Mouse (Mus musculus): ENCODE data around the gene Akap2.

The Akap2 gene

DNA sequence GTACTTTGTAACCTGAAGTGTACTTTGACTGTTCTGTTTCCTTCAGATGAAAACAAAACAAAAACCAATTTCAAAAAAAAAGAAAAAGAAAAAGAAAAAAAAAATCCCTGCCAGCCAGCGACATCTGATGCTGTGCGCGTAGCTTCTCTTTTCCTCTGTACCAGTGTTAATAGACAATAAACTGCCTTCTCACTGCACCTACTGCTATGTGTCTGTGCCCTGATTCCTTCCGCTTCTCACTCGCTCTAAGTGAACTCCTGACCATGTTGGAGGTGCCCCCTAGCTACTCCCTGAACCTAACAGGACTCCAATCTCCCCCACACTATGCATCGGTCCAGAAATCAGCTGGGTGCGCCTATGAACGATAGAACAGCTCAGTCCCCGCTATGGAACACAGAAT is at the start of gene Akap2:
Gene Akap2 (plus strand): TSS at position 304 of the 400 bp plus-strand sequence.
- DNase-seq (ENCODE audit: low read depth, low spot score) = no peak

DNA sequence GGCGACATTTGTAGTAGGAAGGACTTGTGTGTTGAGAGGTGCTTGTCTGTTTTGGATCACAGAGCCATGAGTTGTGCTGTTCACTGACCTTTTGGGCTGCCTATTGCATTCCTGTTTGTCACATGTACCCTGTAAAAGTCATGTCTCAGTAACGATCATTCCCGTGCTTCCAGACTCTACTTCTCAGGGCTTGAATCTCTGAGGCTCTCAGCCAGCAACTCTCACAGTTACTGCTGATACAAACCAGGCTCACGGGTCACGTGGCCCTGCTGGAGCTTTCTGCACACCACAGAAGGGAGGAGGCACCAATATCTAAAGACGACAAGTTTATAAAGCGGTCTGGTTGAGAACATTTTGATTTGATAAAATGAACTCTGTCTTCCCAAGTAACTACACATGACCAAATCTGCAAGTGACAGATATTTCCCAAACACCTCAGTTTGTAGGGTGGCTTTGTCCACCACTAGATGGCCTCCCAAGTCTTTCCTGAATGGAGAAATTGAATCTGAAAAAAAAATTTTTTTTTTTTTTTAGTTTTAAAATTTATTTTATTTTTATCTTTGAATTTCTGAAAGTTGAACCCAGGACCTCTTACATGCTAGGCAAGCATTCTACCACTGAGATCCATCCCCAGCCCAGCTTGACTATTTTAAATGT is 46.5 kb upstream of the Akap2 start:
- DNase-seq (ENCODE audit: low read depth, low spot score) = no peak

DNA sequence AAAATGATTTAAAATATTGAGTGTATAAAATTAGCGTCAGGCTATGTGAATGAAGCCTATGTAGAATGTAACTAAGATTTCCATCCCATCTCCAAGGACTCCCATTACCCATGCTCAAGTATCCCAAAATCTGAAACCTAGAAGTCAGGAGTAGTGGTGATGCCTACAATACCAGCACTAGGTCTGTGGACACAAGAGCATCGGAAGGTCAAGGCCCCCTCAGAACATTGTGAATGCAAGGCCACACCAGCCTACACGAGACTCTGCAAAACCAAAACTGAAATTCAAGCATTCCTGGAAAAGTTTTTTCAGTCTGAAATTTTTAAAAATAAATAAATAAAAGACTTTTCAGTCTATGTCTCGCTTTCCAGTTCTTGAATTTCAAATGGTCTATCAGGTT is 44.9 kb upstream of the Akap2 start:
- no peak for DNase-seq (ENCODE audit: low read depth, low spot score)

DNA sequence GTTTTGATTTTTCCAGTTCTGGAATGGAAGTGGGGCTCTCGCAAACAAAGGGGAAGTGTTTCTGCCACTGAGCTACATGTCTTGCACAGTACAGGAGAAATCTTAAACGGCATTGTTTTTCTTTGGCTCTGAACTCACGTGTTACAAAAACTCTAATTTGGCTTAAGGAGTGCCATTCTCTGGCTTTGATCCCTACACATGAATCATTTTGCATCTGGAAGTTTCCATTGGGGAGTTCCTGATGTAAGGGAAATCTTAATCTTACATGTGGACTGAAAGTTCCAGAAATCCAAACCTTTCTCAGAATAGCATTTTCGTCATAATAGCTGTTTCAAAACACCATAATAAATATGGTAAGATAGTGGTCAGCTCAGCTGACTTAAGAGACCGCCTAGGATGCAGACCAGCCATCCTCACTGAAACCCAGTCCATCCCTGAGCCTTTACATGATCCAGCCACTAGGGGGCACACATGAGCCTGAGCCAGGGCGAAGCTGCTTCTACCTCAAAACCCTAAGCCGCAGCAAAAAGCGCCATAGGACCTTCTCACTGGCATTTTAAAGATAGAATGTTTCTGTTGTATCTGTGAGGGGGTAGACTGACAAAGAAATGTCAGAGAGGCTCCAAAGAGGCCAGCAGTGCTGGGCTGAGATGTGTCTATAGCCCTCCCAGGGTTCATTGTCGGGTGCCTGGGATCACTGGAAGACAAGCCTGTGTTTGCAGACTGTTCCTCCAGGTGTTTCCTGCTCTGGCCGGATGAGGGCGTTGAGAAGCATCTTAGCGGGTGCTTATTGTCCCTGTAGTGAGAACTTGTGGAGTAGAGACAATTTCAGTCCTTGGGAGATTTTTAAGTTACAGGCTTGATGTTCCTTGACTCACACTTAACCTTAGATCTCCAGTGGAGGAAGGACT is 44.2 kb upstream of the Akap2 start:
- peak; percentile 40 for DNase-seq (ENCODE audit: low read depth, low spot score)

DNA sequence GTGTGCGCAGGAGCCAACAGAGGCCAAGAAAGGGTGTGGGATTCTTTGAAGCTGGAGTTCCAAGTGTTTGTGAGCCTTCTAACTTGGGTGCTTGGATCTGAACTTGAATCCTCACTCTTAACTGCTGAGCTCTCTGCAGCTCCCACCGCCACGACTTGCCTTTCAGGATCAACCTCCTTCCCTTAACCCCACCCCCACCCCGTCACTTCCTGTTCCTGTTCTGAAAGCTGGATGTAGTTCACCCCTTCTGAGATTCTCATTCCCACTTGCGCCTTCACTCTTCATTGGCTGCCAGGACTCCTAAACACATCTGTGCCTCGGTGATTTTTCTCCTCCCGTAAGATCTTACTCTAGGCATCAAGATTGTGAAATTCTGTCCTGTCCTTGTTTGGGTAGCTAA is 43.1 kb upstream of the Akap2 start:
- no peak for DNase-seq (ENCODE audit: low read depth, low spot score)

DNA sequence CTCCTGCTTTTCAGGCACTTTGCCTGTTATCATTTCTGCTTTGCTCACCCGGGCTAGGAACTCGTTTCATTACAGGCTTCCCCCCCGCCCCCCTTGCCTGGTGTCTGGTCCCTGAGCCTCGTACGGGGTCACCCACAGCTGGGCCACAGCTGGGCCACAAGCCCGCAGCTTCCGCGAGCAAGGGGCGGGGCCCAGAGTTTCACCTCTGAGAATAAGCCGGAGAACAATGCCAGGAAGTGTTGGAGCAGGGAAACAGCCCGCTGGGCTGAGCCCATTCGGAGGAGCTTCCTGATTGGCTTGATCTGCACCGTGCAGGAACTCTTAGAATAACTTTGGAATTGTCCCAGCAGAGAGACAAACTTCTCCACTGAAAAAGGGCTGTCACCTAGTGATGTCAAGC is 42.1 kb upstream of the Akap2 start:
- DNase-seq (ENCODE audit: low read depth, low spot score) = no peak

DNA sequence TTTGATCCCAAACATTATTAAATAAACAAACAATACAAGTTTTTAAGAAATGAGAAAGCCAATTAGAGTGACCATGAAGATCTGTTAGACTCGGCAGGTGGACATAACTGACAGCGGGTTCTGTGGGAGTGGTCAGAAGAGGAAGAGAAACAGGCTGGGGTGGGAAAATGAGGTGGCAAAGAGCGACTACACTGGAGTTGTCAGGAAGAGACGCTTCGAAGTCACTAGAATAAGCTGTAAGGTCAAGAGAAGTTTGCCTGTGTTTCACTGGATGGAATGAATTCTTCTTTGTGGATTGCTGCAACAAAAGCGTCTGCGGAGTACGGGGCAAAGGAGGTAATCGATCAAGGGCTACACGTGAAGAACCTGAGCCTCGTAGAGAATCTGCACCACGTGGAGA is 39.5 kb upstream of the Akap2 start:
- no peak for DNase-seq (ENCODE audit: low read depth, low spot score)

DNA sequence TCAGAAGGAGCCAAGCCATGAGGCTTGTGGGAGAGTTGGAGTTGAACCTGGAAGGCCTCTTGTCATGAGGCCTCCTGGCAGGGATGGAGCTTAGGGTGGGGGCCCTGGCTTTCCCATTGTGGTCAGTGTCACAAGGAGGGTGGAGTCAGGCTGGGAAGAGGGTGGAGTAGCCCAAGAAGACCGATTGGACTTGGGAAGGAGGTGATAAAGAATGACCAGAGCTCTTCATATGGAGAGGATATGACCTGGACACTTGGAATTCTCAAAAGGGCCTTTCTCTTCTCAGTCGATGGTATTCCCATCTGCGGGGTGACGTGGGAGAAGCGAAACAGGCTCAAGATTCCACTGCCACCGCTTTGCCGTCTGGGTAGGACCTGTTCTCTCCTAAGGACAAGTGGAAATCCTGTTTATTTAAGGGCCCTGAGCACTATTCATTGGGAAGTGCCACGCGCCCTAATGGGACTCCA is 38.4 kb upstream of the Akap2 start:
- DNase-seq (ENCODE audit: low read depth, low spot score) = no peak

DNA sequence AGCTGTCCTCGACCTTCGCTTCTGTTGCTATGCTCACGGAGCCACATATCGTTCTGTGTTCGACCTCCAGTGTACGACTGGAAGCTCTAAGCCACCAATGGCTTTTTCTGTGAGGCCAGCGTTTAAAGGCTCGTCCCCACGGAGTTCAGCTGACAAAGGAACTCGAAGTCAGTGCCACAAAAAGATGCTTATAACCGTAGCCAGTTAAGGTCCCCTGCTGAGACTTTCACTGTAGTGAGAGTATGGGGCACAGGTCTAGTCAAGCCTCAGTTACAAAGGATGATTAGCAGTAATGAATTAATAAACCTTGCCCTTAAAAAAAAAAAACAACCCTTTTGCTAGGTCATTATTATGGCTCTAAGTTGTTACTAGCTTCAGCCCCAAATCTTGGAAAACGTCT is 37.3 kb upstream of the Akap2 start:
- no peak for DNase-seq (ENCODE audit: low read depth, low spot score)

DNA sequence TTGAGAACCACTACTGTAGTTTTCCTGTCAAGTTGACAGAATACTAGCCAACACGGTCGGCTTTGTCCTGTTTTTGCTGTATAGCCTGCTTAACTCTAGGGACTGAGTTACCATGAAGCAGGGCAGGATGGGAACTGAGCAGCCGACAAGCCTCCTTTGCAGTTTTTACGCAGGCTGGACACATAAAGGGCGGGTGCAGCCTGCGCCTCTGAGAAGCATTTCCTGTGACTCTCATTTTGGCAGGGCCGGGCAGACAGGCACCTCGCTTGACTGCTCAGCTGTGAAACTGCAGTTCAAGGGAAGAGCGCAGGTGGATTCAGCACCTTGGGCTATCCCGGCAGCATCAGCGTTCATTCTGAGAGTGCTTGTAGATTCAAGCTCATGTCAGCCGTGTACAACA is 35.9 kb upstream of the Akap2 start:
- no peak for DNase-seq (ENCODE audit: low read depth, low spot score)

DNA sequence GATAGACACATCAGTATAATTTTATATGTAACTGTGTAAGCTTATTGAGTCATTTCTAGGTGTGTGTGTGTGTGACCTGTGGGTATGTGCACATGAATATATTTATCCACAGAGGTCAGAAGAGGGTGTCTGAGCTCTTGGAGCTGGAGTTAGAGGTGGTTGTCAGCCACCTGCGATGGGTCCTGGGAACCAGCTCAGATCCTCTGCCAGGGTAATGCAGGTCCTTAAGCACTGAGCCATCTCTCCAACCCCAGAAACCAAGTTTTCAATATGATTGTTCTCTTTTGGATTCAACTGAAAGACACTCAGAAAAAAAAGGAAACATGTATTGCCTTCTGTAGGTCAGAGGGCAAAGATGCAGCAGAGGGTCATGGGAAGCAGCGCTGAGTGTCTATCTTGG is 35.1 kb upstream of the Akap2 start:
- DNase-seq (ENCODE audit: low read depth, low spot score) = no peak

DNA sequence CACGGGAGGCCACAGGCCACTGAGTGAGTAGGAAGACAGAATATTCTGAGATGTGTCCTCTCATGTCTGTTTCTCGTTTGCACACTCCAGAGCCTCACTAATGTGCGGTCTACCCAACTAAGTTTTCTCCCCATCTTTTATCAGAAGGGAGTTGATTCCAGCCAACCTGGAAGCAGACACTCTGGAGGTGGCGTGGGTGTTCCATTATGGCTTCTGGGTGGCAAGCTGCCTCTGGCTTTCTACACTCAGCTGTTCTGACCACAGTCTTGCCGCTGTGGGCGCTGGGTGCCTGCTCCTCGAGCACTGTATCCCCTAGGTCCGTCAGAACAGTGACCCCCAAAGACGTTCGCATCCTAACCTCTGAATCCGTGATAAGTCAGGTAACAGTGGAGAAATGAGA is 34.5 kb upstream of the Akap2 start:
- DNase-seq (ENCODE audit: low read depth, low spot score) = no peak

DNA sequence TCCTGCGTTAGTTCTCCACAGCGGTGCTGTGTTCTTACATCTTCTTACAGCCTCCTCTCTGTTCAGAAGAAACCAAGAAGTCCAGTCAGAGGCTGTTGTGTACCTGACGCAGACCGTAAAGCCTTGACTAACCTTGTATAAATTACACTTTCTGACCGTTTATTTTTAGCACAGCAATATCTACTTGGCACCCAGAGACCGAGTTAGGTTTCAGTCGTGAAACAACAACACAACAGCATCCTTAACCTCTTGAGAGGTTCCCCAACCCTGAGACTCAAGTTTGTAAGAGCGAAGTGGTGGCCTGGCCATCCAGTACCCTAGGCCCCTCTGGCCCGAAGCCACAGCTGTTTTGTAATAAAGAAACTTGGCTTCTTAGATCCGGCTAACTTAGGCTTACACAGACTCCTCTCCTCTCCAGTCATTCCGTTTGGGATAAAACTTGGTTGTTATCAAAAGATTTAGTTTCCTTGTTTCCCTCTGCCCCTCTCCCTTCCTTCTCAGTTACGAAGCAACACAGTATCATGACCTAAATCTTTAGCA is 32.7 kb upstream of the Akap2 start:
- DNase-seq (ENCODE audit: low read depth, low spot score) = no peak

DNA sequence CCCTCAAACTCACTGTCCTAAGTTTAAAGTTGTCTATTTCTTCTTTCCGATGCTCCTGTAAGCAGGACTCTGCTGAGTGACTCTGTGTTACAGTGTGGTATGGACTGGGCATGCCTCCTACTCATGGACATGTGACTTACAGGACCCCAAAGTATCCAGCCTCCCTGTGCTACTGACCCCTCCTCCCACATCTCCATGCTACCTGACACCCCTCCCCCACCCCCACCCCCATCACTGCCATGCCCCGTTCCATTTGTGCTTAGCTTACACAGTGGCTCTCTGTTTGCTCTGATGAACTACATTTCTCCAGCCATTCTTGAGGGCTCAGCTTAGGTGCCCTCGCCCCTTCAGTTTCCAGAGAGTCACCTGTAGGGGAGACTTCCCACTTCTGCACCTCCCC is 30.7 kb upstream of the Akap2 start:
- DNase-seq (ENCODE audit: low read depth, low spot score) = no peak

DNA sequence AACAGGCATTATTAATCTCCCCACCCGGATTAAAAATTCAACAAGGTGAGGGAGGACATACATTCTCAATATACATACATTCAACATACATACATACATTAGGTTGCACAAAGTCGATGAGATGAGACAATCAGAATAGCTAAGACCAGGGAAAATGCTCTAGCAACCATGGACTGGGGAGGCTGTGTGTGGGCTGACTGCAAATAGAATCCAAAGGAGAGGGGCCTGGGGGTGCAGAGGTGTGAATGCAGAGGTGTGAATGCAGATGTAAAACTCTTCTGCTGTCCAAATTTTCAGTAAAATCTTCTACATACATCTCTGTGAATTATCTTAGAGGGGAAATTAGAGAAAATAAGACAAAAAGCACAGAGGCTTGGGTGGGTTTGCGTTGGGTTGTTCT is 29.9 kb upstream of the Akap2 start:
- DNase-seq (ENCODE audit: low read depth, low spot score) = no peak

DNA sequence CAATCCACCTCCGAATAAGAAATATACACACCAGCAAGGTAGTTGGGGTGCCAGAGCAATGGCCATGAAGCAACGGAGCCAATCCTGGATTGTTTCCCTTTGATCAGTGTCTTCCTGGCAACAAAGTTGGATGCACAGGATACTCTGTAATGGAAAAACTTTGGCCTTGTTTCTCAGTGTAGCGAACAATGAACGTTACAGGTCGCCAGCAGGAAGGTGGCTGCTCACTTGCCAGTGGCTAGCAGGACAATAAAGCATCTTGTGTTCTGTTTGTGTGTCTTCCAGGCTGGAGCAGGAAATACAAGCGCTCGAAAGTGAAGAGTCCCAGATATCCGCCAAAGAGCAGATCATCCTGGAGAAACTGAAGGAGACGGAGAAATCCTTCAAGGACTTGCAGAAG is 29.3 kb upstream of the Akap2 start:
- DNase-seq (ENCODE audit: low read depth, low spot score) = no peak

DNA sequence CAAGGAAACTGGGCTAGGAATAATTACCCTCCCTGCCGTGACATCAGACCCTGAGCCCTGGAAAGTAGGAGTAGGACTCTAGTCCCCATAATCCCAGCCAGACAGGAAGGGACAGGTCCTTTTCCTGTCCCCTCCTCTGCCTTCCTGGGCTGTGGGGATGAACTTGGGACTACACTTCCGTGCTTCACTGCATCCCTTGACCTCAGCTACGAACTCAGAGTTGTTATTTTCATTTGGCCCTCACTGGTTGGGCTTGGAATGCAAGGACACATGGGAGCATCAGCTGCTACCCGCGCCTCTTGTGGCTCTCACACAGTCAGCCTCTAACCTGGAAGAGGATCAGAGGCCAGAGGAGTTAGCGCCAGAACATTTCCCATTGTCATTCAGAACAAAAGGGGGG is 27.5 kb upstream of the Akap2 start:
- DNase-seq (ENCODE audit: low read depth, low spot score) = no peak

DNA sequence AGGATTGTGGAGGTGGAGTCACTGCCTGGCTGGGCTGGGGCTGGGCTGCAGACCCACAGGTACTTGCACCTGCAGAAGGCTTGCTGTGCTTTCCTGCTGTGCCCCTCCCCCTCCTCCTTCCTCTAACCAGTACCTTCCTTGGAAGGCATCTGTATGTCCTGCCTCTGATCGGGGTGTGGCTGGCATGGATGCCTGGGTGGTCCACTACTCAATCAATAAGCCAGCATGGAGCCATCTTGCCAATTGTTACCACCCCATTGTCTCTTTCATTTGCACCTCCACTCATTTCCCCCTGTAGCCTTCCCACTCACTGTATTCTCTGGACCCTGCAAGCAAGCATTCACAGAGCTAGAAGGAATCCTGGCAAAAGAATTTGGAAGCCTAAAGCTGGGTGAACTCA is 26.7 kb upstream of the Akap2 start:
- no peak for DNase-seq (ENCODE audit: low read depth, low spot score)

DNA sequence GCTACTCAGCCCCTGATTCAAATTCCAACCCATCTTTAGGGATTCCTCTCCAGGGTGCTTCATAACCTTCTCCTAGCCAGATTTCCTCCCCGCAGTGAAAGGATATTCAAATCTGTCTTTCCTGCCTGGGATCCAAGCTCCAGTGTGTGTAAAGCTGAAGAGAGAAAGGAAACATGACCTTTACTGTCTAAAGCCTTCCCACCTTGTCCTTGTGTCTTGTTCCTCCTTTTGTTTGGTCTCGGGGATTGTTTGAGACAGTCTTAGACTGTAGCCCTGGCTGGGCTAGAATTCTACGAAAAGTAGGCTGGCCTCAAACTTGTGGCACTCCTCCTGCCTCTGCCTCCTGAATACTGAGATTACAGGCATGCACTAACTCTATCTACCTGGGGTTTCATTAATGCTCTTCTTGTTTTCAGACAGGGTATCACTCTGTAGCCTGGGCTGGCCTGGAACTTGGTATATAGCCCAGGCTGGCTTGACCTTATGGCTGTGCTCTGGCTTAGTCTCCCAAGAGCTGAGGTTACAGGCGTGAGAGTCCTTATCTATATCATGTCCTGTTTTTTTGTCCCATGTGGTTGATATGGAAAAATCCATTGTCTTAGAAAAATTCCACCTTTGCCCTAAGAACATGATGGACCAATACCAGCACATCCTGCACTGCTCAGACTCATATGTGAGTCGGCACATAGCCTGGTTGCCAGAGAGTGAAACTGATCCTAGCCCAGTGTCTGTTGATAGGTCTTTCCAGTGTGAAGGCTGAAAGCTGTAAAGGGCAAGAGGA is 22.9 kb upstream of the Akap2 start:
- DNase-seq (ENCODE audit: low read depth, low spot score) = no peak

DNA sequence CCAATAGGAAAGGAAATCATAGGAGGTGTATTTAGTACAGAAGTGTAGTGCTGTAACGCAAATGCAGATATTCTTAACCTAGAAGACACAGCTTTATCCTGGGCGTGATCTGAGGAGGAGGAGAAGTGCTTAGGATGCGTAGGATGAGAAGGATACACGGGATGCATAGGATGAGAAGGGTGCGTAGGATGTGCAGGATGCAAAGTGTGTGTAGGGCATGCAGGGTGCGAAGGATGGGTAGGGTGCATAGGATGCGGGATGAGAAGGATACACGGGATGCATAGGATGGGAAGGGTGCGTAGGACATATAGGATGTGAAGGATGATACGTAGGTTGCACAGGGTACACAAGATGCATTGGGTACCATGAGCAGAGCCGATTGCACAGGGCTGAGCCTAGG is 20.5 kb upstream of the Akap2 start:
- DNase-seq (ENCODE audit: low read depth, low spot score) = no peak

DNA sequence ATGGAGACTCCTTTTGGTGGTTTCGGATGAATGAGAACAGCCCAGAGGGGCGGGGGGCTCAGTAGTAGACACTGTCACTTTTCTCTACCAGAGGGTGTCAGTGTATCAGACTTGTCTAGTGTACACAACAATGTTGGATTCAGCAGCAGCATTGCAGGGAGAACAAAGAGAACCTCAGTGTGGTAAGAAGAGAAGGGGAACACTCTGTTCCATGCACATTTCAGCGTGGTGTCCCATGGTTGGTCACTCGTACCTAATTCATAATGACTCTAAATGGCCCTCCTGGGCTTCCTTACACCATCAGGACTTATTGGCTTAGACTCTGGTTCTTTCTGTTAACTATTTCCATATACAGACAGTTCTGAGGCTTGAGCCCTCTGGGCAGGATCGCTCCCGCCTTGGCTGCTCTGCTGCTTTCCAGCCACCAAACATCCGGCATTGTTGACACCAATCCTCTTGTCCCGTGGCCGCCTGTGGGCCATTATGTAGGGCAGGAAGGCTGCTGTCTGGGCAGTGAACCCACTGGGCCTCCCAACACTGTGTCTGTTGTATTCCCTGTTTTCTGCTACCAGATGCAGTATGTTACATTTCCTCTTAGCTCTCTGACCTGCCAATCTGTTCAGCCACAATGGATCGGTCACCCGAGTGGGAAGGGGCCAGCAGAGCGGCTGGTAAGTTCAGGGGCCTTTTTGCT is 19.4 kb upstream of the Akap2 start:
- DNase-seq (ENCODE audit: low read depth, low spot score) = no peak

DNA sequence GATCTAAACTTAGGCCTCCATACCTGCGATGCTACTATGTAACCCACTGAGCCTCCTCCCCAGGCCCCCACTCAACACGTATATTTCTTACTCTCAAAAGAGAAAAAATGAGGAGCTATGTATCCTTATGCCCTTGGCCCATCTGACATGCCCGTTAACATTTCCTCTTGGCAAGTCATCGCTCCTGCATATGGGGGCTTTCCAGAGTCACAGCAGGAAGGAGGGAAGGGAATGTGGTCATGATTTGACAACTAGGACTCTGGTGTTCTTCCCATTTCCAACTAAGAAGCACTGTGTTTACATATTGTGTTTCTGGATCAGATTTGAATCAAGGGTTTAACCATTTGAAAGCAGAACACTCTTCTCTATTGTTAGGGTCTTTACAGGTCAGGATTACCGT is 15.9 kb upstream of the Akap2 start:
- no peak for DNase-seq (ENCODE audit: low read depth, low spot score)

Data from brain, embryonic 18.5 days (tissue).